Mouse (Mus musculus) limb, embryonic 13.5 days (tissue): ENCODE data around the gene Gast. TPM values are rescaled to one million over a fixed set of nuclear protein-coding genes. Genes with fewer than 3 reads are reported as not detected.
"Not testable (repeated sequence)": the region's sequence is repeated elsewhere in the genome, so short reads cannot be mapped to it uniquely, and the experiment has no call there.

Experiments
- ATAC-seq: fragments of 200-750 bp; cut with Nextera tagmentation; 2 replicates; pipeline ENCODE4 v1.8.0; 2017; ENCODE audit warnings: low read depth, moderate number of reproducible peaks, moderate TSS enrichment; ENCODE audit not compliant: low FRiP score
- H3K27ac ChIP-seq: fragments of 300-500 bp; sonication (generic); 2 replicates; pipeline ENCODE4 v1.5.1; 2015; ENCODE audit warnings: inconsistent platforms, mild to moderate bottlenecking, moderate library complexity
- H3K27me3 ChIP-seq: fragments of 300-500 bp; sonication (generic); 2 replicates; pipeline ENCODE4 v1.6.1; 2015; ENCODE audit warnings: mild to moderate bottlenecking, inconsistent platforms
- H3K36me3 ChIP-seq: fragments of 300-500 bp; sonication (generic); 2 replicates; pipeline ENCODE4 v1.6.1; 2015; ENCODE audit warnings: inconsistent platforms, mild to moderate bottlenecking, moderate library complexity
- H3K4me1 ChIP-seq: fragments of 300-500 bp; sonication (generic); 2 replicates; pipeline ENCODE4 v1.6.1; 2015; ENCODE audit warnings: inconsistent platforms
- H3K4me2 ChIP-seq: fragments of 300-500 bp; sonication (generic); replicated peaks from 2 replicates; pipeline ENCODE4 v1.6.1; 2015; ENCODE audit warnings: inconsistent platforms, mild to moderate bottlenecking, moderate library complexity
- H3K4me3 ChIP-seq: fragments of 300-500 bp; sonication (generic); 2 replicates; pipeline ENCODE4 v1.5.1; 2015; ENCODE audit warnings: moderate library complexity, mild to moderate bottlenecking, inconsistent platforms
- H3K9ac ChIP-seq: fragments of 300-500 bp; sonication (generic); 2 replicates; pipeline ENCODE4 v1.6.1; 2015; ENCODE audit warnings: mild to moderate bottlenecking, inconsistent platforms
- H3K9me3 ChIP-seq: fragments of 300-500 bp; sonication (generic); 2 replicates; pipeline ENCODE4 v1.6.1; 2016; ENCODE audit warnings: inconsistent platforms
- WGBS: fragments of 180-500 bp; shearing (Covaris S2); methylation state at CpG from one replicate; pipeline ENCODE4 v1.1.7; 2015; 5-methylcytosine and 5-hydroxymethylcytosine counted together
- polyA plus RNA-seq: library from polyadenylated mRNA; unstranded; fragments of >200 nt; fragmentation: Nextera tagmentation; extraction: Ambion mirVana; gene quantifications from 2 replicates; pipeline ENCODE4 v1.2.1, GENCODE M21; 2015

Gast gene
- polyA plus RNA-seq, 1 experiment from 2014 or later = not detected

DNA sequence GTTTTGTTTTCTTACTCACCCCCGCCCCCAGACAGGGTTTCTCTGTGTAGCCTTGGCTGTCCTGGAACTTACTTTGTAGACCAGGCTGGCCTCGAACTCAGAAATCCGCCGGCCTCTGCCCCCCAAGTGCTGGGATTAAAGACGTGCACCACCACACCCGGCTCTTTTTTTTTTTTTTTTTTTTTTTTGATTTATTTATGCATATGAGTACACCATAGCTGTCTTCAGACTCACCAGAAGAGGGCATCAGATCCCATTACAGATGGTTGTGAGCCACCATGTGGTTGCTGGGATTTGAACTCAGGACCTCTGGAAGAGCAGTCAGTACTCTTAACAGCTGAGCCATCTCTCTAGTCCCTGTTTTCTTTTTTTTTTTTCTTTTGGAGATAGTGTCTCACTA, 25.5 kb upstream of the Gast start:
- not testable (repeated sequence) for ATAC-seq, H3K4me2 ChIP-seq, H3K36me3 ChIP-seq, H3K27me3 ChIP-seq, H3K4me1 ChIP-seq, H3K4me3 ChIP-seq, H3K27ac ChIP-seq, H3K9ac ChIP-seq, H3K9me3 ChIP-seq
- 85% methylated on average over 6 of the region's 6 CpGs for WGBS

DNA sequence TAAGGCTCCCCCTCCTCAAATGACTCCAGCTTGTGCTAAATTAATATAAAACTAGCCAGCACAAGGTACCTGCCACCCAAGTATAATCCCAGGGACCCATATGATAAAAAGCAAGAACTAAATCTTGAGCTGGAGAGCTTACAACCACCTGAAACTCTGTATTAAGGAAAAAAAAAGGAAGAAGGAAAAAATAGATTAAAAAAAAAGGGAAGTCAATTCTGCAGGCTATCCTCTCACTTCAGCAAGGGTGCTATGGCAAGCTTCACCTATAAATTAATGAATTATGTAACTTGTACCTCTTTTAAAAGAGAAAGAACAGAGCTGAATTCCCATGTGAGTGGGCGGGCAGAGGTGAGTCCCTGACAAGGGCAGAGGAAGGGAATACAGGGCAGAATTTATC, 22.6 kb upstream of the Gast start:
- no peaks in the 10 kb centered on the region for H3K36me3 ChIP-seq
- H3K9ac ChIP-seq = no peak overlapping the region
- no peak overlapping the region for H3K4me2 ChIP-seq
- ATAC-seq = no peak
- H3K27me3 ChIP-seq = no peaks in the 10 kb centered on the region
- no peaks in the 10 kb centered on the region for H3K4me1 ChIP-seq
- H3K9me3 ChIP-seq = no peaks in the 10 kb centered on the region
- H3K4me3 ChIP-seq = no peak overlapping the region
- 86% methylated on average over 1 of the region's 1 CpGs for WGBS
- no peak overlapping the region for H3K27ac ChIP-seq

DNA sequence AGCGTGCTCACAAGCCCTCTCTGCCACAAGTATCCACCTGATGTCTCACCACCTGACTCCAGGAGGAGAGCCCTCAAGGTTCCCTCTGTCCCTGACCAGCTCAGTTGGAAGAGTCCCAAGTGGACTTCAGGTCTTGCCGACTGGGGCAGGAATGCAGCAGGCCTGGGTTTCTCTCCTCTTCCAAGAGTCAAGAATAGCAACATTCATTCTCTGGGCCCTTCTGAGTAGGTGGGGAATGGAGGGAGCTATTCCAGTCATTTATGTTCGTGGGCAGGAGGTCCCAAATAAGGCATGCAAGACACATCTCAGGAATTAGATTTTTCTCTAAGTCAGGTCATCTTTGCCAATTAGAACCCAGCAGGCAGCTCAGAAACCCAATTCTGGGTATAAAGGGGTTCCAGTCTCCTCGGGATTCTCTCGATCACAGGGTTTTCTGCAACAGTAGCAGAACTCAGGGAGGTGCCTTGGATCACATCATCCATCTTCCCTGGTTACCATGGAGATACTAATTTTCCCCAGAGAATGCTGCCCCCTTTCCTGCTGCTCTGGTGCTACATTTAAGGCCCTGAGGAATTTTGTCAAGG, 22.0 kb upstream of the Gast start:
- H3K9ac ChIP-seq = no peak overlapping the region; the same call in 1 of the 2 replicates

DNA sequence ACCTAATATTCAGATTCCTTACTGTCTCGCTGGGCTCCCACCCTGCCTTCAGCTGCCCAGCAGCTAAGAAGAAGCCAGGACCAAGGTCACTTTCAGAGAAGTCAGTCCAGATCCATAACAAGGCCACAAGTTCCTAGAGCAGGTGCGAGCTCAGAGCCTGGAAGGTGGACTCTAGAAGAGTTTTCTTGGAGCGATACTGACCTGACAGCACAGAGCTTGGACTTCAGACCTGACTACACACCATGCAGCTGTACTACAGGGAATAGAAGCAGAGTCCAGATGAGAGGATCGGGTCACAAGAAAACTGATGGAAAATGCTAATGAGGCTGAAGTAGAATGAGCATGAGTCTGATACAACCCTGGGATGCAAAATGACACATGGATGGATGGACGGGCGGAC, 20.8 kb upstream of the Gast start:
- H3K4me1 ChIP-seq = no peaks in the 10 kb centered on the region
- H3K9ac ChIP-seq = no peak overlapping the region
- H3K9me3 ChIP-seq = no peaks in the 10 kb centered on the region
- H3K27ac ChIP-seq = no peak overlapping the region
- H3K4me3 ChIP-seq = no peak overlapping the region
- H3K4me2 ChIP-seq = no peak overlapping the region
- H3K36me3 ChIP-seq = no peaks in the 10 kb centered on the region
- H3K27me3 ChIP-seq = no peaks in the 10 kb centered on the region
- ATAC-seq = no peak
- WGBS = 92% methylated on average over 6 of the region's 6 CpGs

More for the DNA sequence above, 22.0 kb upstream of the Gast start:
- 34% methylated on average over 5 of the region's 5 CpGs for WGBS
- Histone ChIP-seq H3K9me3 (no peaks in the 10 kb centered on the region), H3K36me3 (no peaks in the 10 kb centered on the region), H3K4me2 (no peak overlapping the region), H3K27ac (no peak overlapping the region), H3K4me3 (no peak overlapping the region), H3K27me3 (no peaks in the 10 kb centered on the region), H3K4me1 (no peaks in the 10 kb centered on the region)
- no peak for ATAC-seq

DNA sequence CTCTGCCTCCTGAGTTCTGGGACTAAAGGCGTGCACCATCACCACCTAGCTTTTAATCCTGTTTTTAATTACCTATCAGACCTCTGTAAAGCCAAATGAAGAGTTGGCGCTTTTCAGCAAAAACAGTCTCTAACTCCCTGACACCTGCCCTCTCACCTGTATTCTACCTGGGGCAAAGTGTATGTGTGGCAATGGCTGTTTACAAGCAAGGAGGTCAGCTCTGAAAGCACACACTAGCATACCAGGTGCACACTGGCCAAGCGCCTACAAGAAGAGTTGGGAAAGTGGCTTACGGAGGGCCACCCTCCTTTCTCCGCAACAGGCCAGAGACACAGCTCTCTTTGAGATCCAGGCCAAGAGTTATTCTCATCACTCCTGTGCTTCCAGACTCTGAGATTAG, 18.8 kb upstream of the Gast start:
- Histone ChIP-seq H3K36me3 (no peaks in the 10 kb centered on the region), H3K27me3 (no peaks in the 10 kb centered on the region), H3K4me2 (no peak overlapping the region), H3K4me1 (no peaks in the 10 kb centered on the region), H3K9ac (no peak overlapping the region), H3K9me3 (no peaks in the 10 kb centered on the region), H3K27ac (no peak overlapping the region), H3K4me3 (no peak overlapping the region)
- WGBS = 87% methylated on average over 5 of the region's 5 CpGs
- ATAC-seq = no peak

DNA sequence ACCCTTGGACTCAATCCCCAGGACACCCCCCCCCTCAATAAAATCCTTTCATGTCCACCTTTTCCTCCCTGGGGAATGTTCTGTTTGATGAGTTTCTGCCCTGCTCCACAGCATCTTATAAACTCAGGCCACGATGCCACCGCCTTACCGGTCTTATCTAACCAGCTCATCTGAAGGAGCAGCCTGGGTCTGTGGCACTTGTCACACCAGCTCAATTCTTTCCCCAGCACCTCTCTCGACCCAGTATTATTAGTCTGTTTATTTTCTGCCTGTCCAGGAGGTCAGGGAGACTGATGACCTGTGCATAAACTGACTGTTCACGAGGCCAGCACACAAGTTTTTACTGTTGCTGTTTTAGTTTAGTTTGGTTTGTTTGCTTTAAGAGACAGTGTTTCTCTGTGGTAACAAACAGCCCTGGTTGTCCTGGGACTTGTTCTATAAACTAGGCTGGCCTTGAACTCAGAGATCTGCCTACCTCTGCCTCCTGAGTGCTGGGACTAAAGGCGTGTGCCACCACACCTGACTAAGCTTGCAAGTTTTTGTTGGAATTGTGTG, 16.3 kb upstream of the Gast start:
- H3K4me2 ChIP-seq = no peak overlapping the region
- H3K27ac ChIP-seq = no peak overlapping the region
- H3K4me1 ChIP-seq = peaks cover 8% of the 10 kb centered on the region
- no peaks in the 10 kb centered on the region for H3K9me3 ChIP-seq
- 45% methylated on average over 6 of the region's 6 CpGs for WGBS
- no peak overlapping the region for H3K9ac ChIP-seq
- H3K36me3 ChIP-seq = peaks cover 20% of the 10 kb centered on the region
- no peak for ATAC-seq
- H3K27me3 ChIP-seq = no peaks in the 10 kb centered on the region
- no peak overlapping the region for H3K4me3 ChIP-seq

DNA sequence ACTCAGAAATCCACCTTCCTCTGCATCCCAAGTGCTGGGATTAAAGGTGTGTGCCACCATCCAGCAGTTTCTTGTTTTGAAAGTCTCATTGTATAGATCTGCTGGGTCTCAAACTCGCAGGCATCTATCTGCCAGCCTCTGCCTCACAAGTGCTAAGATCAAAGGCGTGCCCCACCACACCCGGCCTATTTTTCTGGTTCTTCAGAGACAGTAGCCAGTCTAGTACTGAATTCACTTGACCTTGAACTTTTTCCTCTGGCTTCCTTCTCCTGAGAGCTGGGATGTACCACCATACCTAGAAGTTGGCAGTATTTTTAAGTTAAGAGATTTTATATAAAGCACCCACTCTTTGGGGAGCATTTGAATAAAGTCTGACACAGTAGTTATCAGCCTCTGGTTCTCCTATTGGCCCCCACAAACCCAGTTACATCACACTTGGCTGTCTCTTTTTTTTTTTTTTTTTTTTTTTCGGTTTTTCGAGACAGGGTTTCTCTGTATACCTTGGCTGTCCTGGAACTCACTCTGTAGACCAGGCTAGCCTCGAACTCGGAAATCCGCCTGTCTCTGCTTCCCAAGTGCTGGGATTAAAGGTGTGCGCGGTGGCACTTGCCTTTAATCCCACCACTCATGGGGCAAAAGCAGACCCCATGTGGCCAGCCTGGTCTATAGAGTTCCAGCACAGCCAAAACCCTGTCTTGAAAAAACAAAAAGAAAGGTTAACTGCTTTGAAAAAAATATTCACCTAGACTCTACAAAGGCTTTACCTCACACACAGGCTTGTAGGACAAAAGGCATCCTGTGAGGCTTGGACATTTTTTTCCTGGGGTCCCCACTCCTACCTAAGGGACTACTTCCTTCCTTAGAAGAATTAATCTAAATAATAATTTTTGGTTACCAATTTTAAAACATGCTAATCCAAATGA, 15.4 kb upstream of the Gast start:
- ATAC-seq = no peak
- H3K27ac ChIP-seq = no peak overlapping the region

DNA sequence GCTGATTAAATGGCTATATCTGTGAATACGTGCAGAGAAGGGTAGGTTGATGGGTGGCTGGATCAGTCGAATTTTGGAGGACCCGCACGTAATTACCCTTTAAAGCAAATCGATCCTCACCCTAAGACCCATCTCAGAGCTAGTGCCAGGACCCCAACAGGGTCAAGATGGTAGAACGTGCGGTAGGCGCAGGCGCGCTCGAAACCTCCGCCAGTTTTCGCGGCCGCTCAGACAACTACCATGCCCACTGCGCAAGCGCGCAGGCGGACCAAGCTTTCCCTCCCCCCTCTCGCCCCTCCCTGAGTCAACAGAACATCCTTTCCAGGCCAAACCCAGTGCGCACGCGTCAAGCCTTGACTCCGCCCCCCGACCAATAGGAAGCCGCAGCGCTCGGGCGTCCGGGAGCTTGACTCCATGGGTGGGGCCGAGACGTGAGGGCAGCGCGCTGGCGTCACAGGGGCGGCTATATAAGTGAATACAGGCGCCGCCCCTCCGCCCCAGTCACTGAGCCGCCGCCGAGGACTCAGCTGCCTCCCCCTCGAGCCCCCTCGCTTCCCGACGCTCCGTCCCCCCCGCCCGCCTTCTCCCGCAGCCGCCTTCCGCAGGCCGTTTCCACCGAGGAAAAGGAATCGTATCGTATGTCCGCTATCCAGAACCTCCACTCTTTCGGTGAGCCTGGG, 14.6 kb upstream of the Gast start, which contains the start of gene Eif1:
Eif1 (plus strand) TSS at position 394 of the 680 bp plus-strand sequence.
- peaks cover 20% of the 10 kb centered on the region for H3K36me3 ChIP-seq
- peak within 1 kb of the TSS; percentile 84 for H3K4me2 ChIP-seq
- peak within 1 kb of the TSS; percentile 71 for H3K4me3 ChIP-seq
- H3K27me3 ChIP-seq = no peaks in the 10 kb centered on the region
- no peaks in the 10 kb centered on the region for H3K9me3 ChIP-seq
- peak within 1 kb of the TSS; percentile 94 for H3K9ac ChIP-seq
- peaks cover 8% of the 10 kb centered on the region for H3K4me1 ChIP-seq
- peak; percentile 92 for ATAC-seq
- WGBS = 2% methylated on average over 51 of the region's 58 CpGs
- peak within 1 kb of the TSS; percentile 98 for H3K27ac ChIP-seq

More for the DNA sequence above, 15.4 kb upstream of the Gast start:
- Histone ChIP-seq H3K36me3 (peaks cover 20% of the 10 kb centered on the region), H3K4me3 (peak overlapping the region; percentile 71), H3K4me1 (peaks cover 8% of the 10 kb centered on the region), H3K4me2 (peak overlapping the region; percentile 61), H3K9ac (0 out of 2 replicates have a peak overlapping the region, but pooled peaks have one; percentile 46), H3K27me3 (no peaks in the 10 kb centered on the region), H3K9me3 (no peaks in the 10 kb centered on the region)
- 86% methylated on average over 10 of the region's 10 CpGs for WGBS

DNA sequence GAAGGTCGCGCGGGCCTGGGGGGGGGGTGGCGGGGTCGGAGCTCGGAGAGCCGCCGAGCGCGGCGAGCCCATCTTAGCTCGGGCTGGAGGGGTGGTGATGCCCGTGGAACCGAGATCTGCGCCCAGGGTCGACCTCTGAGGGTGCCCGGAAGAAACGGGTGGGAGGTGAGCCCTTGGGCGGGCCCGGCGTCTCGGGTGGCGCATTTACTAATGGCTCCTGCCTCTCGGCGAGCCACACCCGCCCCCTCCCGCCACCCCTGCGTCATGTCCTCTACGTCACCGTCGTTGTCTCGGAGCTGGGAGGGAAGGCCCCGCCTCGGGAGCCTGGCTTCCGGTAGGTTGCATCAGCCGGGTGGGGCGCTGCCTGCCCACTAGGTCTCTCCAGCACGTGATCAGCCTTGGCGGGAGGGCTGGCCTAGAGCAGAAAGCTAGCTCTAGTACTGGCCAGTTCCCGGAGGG, 14.0 kb upstream of the Gast start:
- Histone ChIP-seq H3K4me2 (peak overlapping the region; percentile 84), H3K27me3 (no peaks in the 10 kb centered on the region), H3K4me1 (peaks cover 8% of the 10 kb centered on the region), H3K9me3 (no peaks in the 10 kb centered on the region), H3K36me3 (peaks cover 20% of the 10 kb centered on the region), H3K4me3 (peak overlapping the region; percentile 71), H3K9ac (peak overlapping the region; percentile 94), H3K27ac (peak overlapping the region; percentile 98)
- WGBS = 0% methylated on average over 30 of the region's 40 CpGs
- ATAC-seq = peak; percentile 82

DNA sequence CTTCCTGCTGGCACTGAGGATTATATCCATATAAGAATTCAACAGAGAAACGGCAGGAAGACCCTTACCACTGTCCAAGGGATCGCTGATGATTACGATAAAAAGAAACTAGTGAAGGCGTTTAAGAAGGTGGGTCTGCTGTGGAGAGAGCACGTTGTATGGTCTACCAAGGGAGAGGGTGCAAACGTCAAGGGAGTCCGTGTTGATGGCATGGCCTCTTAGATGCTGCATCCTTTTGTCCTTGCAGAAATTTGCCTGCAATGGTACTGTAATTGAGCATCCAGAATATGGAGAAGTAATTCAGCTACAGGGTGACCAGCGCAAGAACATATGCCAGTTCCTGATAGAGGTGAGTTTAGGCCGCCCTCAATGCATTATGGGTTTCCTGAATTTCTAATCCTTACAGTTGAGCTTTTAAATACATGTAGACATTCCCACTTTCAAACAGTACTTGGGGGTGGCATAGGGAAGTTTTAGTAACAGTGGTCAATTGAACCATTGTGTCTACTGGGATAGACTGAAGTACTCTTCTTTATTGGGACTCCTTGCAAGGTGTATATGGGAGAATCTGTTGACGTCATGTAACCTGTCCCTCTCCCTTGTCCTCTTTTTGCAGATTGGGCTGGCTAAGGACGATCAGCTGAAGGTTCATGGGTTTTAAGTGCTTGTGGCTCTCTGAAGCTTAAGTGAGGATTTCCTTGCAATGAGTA, 13.4 kb upstream of the Gast start:
- peak overlapping the region; percentile 84 for H3K4me2 ChIP-seq
- peak overlapping the region; percentile 94 for H3K9ac ChIP-seq
- H3K27ac ChIP-seq = peak overlapping the region; percentile 98; the same call in 1 of the 2 replicates
- peaks cover 20% of the 10 kb centered on the region for H3K36me3 ChIP-seq
- not testable (repeated sequence) for H3K9me3 ChIP-seq, H3K27me3 ChIP-seq, H3K4me1 ChIP-seq, ATAC-seq
- H3K4me3 ChIP-seq = peak overlapping the region; percentile 71
- WGBS = 18% methylated on average over 11 of the region's 11 CpGs
